Mouse (Mus musculus) cerebellum, postnatal 25 days (tissue): ENCODE data around the gene Nrip1.
"Not testable (repeated sequence)": the region's sequence is repeated elsewhere in the genome, so short reads cannot be mapped to it uniquely, and the experiment has no call there.

Experiments used
- DNase-seq, 2 experiments: peaks; one replicate each; pipeline ENCODE4 v3.0.0; 2021; ENCODE audit warnings: mixed read lengths in 2 of 2

Nrip1 gene

GRCm38 (mm10) chr16:76373671-76374091 lies at the start of gene Nrip1:
Nrip1 (minus strand) TSS chr16:76373827.
- peak; percentile 70 to 80 for DNase-seq

GRCm38 (mm10) chr16:76422531-76422930 lies 48.9 kb upstream of the Nrip1 start:
- DNase-seq = no peak

GRCm38 (mm10) chr16:76419849-76420248 lies 46.2 kb upstream of the Nrip1 start:
- no peak for DNase-seq

GRCm38 (mm10) chr16:76416477-76416876 lies 42.9 kb upstream of the Nrip1 start:
- DNase-seq = no peak

GRCm38 (mm10) chr16:76416060-76416438 lies 42.4 kb upstream of the Nrip1 start:
- no peak for DNase-seq

- DNase-seq = no peak
These were observed 41.9 kb upstream of the Nrip1 start for GRCm38 (mm10) chr16:76415407-76416059.

GRCm38 (mm10) chr16:76414528-76414927 lies 40.9 kb upstream of the Nrip1 start:
- DNase-seq = peak in 1 of 2 experiments; percentile 27

GRCm38 (mm10) chr16:76413581-76413980 lies 40.0 kb upstream of the Nrip1 start:
- no peak for DNase-seq

- no peak for DNase-seq
These were observed 35.7 kb upstream of the Nrip1 start for GRCm38 (mm10) chr16:76409355-76409722.

GRCm38 (mm10) chr16:76408696-76409354 lies 35.2 kb upstream of the Nrip1 start:
- DNase-seq = no peak

- DNase-seq = no peak
These were observed 34.6 kb upstream of the Nrip1 start for GRCm38 (mm10) chr16:76408241-76408640.

GRCm38 (mm10) chr16:76407321-76407920 lies 33.8 kb upstream of the Nrip1 start:
- DNase-seq = no peak

GRCm38 (mm10) chr16:76406897-76407296 lies 33.3 kb upstream of the Nrip1 start:
- DNase-seq = no peak

- DNase-seq = no peak
These were observed 32.7 kb upstream of the Nrip1 start for GRCm38 (mm10) chr16:76406319-76406718.

- DNase-seq = not testable (repeated sequence)
These were observed 29.7 kb upstream of the Nrip1 start for GRCm38 (mm10) chr16:76403305-76403704.

GRCm38 (mm10) chr16:76396512-76396911 lies 22.9 kb upstream of the Nrip1 start:
- no peak for DNase-seq

- DNase-seq = no peak
These were observed 19.6 kb upstream of the Nrip1 start for GRCm38 (mm10) chr16:76393267-76393666.

GRCm38 (mm10) chr16:76386496-76386895 lies 12.9 kb upstream of the Nrip1 start:
- DNase-seq = no peak

- no peak for DNase-seq
These were observed 12.4 kb upstream of the Nrip1 start for GRCm38 (mm10) chr16:76386071-76386470.

- DNase-seq = no peak
These were observed 3.6 kb upstream of the Nrip1 start for GRCm38 (mm10) chr16:76377211-76377610.

GRCm38 (mm10) chr16:76376661-76377060 lies 3.0 kb upstream of the Nrip1 start:
- DNase-seq = no peak

- DNase-seq = peak; percentile 92 to 93
These were observed 576 bp downstream of the Nrip1 start for GRCm38 (mm10) chr16:76372941-76373561.

GRCm38 (mm10) chr16:76372045-76372940 lies 1.3 kb downstream of the Nrip1 start:
- peak; percentile 78 to 80 for DNase-seq
